Mouse (Mus musculus): ENCODE data around the gene Wfdc13. TPM values are rescaled to one million over a fixed set of nuclear protein-coding genes. Genes with fewer than 3 reads are reported as not detected.
"Not testable (repeated sequence)": the region's sequence is repeated elsewhere in the genome, so short reads cannot be mapped to it uniquely, and the experiment has no call there.

Wfdc13 gene
- polyA plus RNA-seq, 1 experiment from 2014 or later, result not detected

- ATAC-seq, result no peak
- Histone ChIP-seq H3K36me3 (ENCODE audit: control insufficient read depth, insufficient read depth) (no peaks in the 10 kb centered on the region), H3K27me3 (replicated peaks; ENCODE audit: control insufficient read depth, insufficient read depth, low read length) (no peaks in the 10 kb centered on the region), H3K27ac (ENCODE audit: low read length) (no peak overlapping the region), H3K4me3 (replicated peaks; ENCODE audit: low read length) (no peak overlapping the region), H3K4me1 (replicated peaks; ENCODE audit: control insufficient read depth, insufficient read depth, low read length) (no peaks in the 10 kb centered on the region), H3K9me3 (ENCODE audit: control insufficient read depth, low read length) (no peaks in the 10 kb centered on the region), H3K9ac (replicated peaks; ENCODE audit: low read depth, low read length) (no peak overlapping the region), H3K4me2 (ENCODE audit: low read length) (no peak overlapping the region)
- WGBS, result 86% methylated on average over 5 of the region's 5 CpGs
Observed at GRCm38 (mm10) chr2:164704235-164704634, 19.3 kb downstream of the Wfdc13 start.

GRCm38 (mm10) chr2:164705328-164705727, 20.4 kb downstream of the Wfdc13 start:
- Histone ChIP-seq H3K9ac (replicated peaks; ENCODE audit: low read depth, low read length) (no peak overlapping the region), H3K9me3 (ENCODE audit: control insufficient read depth, low read length) (no peaks in the 10 kb centered on the region), H3K27me3 (replicated peaks; ENCODE audit: control insufficient read depth, insufficient read depth, low read length) (no peaks in the 10 kb centered on the region), H3K4me2 (ENCODE audit: low read length) (no peak overlapping the region), H3K36me3 (ENCODE audit: control insufficient read depth, insufficient read depth) (no peaks in the 10 kb centered on the region), H3K4me3 (replicated peaks; ENCODE audit: low read length) (no peak overlapping the region), H3K27ac (ENCODE audit: low read length) (no peak overlapping the region), H3K4me1 (replicated peaks; ENCODE audit: control insufficient read depth, insufficient read depth, low read length) (no peaks in the 10 kb centered on the region)
- no peak for ATAC-seq
- WGBS, result 91% methylated on average over 6 of the region's 6 CpGs

- no peak overlapping the region for H3K9ac ChIP-seq (replicated peaks; ENCODE audit: low read depth, low read length)
- 89% methylated on average over 14 of the region's 14 CpGs for WGBS
- no peak for ATAC-seq
Observed at GRCm38 (mm10) chr2:164705991-164706390, 21.1 kb downstream of the Wfdc13 start.

GRCm38 (mm10) chr2:164715005-164715404, 30.1 kb downstream of the Wfdc13 start, which contains the start of gene Spint5:
Gene Spint5 (plus strand): TSS chr2:164715305.
- no peaks in the 10 kb centered on the region for H3K36me3 ChIP-seq (ENCODE audit: control insufficient read depth, insufficient read depth)
- no peaks in the 10 kb centered on the region for H3K4me1 ChIP-seq (replicated peaks; ENCODE audit: control insufficient read depth, insufficient read depth, low read length)
- no peak within 1 kb of the TSS for H3K9ac ChIP-seq (replicated peaks; ENCODE audit: low read depth, low read length)
- H3K4me2 ChIP-seq (ENCODE audit: low read length), result no peak within 1 kb of the TSS
- WGBS, result 74% methylated on average over 6 of the region's 6 CpGs
- H3K27ac ChIP-seq (ENCODE audit: low read length), result no peak within 1 kb of the TSS
- no peak within 1 kb of the TSS for H3K4me3 ChIP-seq (replicated peaks; ENCODE audit: low read length)
- no peaks in the 10 kb centered on the region for H3K9me3 ChIP-seq (ENCODE audit: control insufficient read depth, low read length)
- no peak for ATAC-seq
- H3K27me3 ChIP-seq (replicated peaks; ENCODE audit: control insufficient read depth, insufficient read depth, low read length), result no peaks in the 10 kb centered on the region

More at GRCm38 (mm10) chr2:164705991-164706390, 21.1 kb downstream of the Wfdc13 start:
- no peak overlapping the region for H3K27ac ChIP-seq (ENCODE audit: low read length)
- no peaks in the 10 kb centered on the region for H3K27me3 ChIP-seq (replicated peaks; ENCODE audit: control insufficient read depth, insufficient read depth, low read length)
- no peaks in the 10 kb centered on the region for H3K36me3 ChIP-seq (ENCODE audit: control insufficient read depth, insufficient read depth)
- no peaks in the 10 kb centered on the region for H3K4me1 ChIP-seq (replicated peaks; ENCODE audit: control insufficient read depth, insufficient read depth, low read length)
- H3K4me2 ChIP-seq (ENCODE audit: low read length), result no peak overlapping the region
- H3K4me3 ChIP-seq (replicated peaks; ENCODE audit: low read length), result no peak overlapping the region
- H3K9me3 ChIP-seq (ENCODE audit: control insufficient read depth, low read length), result no peaks in the 10 kb centered on the region

GRCm38 (mm10) chr2:164716194-164716786, 31.4 kb downstream of the Wfdc13 start:
- not testable (repeated sequence) for H3K4me1 ChIP-seq (replicated peaks; ENCODE audit: control insufficient read depth, insufficient read depth, low read length); ATAC-seq; H3K4me2 ChIP-seq (ENCODE audit: low read length); H3K27ac ChIP-seq (ENCODE audit: low read length); H3K4me3 ChIP-seq (replicated peaks; ENCODE audit: low read length); H3K9ac ChIP-seq (replicated peaks; ENCODE audit: low read depth, low read length); H3K36me3 ChIP-seq (ENCODE audit: control insufficient read depth, insufficient read depth); H3K27me3 ChIP-seq (replicated peaks; ENCODE audit: control insufficient read depth, insufficient read depth, low read length); H3K9me3 ChIP-seq (ENCODE audit: control insufficient read depth, low read length)
- 90% methylated on average over 18 of the region's 23 CpGs for WGBS

GRCm38 (mm10) chr2:164723276-164723675, 38.4 kb downstream of the Wfdc13 start:
- ATAC-seq, result no peak
- Histone ChIP-seq H3K36me3 (ENCODE audit: control insufficient read depth, insufficient read depth) (no peaks in the 10 kb centered on the region), H3K9me3 (ENCODE audit: control insufficient read depth, low read length) (no peaks in the 10 kb centered on the region), H3K4me1 (replicated peaks; ENCODE audit: control insufficient read depth, insufficient read depth, low read length) (no peaks in the 10 kb centered on the region), H3K4me3 (replicated peaks; ENCODE audit: low read length) (no peak overlapping the region), H3K9ac (replicated peaks; ENCODE audit: low read depth, low read length) (no peak overlapping the region), H3K4me2 (ENCODE audit: low read length) (no peak overlapping the region), H3K27ac (ENCODE audit: low read length) (no peak overlapping the region), H3K27me3 (replicated peaks; ENCODE audit: control insufficient read depth, insufficient read depth, low read length) (no peaks in the 10 kb centered on the region)
- WGBS, result 55% methylated on average over 4 of the region's 4 CpGs

GRCm38 (mm10) chr2:164725895-164726619, 41.1 kb downstream of the Wfdc13 start:
- WGBS, result 26% methylated on average over 6 of the region's 6 CpGs
- Histone ChIP-seq H3K4me1 (replicated peaks; ENCODE audit: control insufficient read depth, insufficient read depth, low read length) (no peaks in the 10 kb centered on the region), H3K4me2 (ENCODE audit: low read length) (no peak overlapping the region), H3K9me3 (ENCODE audit: control insufficient read depth, low read length) (no peaks in the 10 kb centered on the region), H3K9ac (replicated peaks; ENCODE audit: low read depth, low read length) (no peak overlapping the region), H3K36me3 (ENCODE audit: control insufficient read depth, insufficient read depth) (no peaks in the 10 kb centered on the region), H3K27me3 (replicated peaks; ENCODE audit: control insufficient read depth, insufficient read depth, low read length) (no peaks in the 10 kb centered on the region), H3K4me3 (replicated peaks; ENCODE audit: low read length) (no peak overlapping the region), H3K27ac (ENCODE audit: low read length) (no peak overlapping the region)
- no peak for ATAC-seq

GRCm38 (mm10) chr2:164731719-164732118, 46.8 kb downstream of the Wfdc13 start:
- H3K4me1 ChIP-seq (replicated peaks; ENCODE audit: control insufficient read depth, insufficient read depth, low read length), result no peaks in the 10 kb centered on the region
- no peaks in the 10 kb centered on the region for H3K27me3 ChIP-seq (replicated peaks; ENCODE audit: control insufficient read depth, insufficient read depth, low read length)
- no peaks in the 10 kb centered on the region for H3K36me3 ChIP-seq (ENCODE audit: control insufficient read depth, insufficient read depth)
- no peak for ATAC-seq
- H3K9me3 ChIP-seq (ENCODE audit: control insufficient read depth, low read length), result no peaks in the 10 kb centered on the region
- H3K9ac ChIP-seq (replicated peaks; ENCODE audit: low read depth, low read length), result no peak overlapping the region
- H3K27ac ChIP-seq (ENCODE audit: low read length), result no peak overlapping the region
- no peak overlapping the region for H3K4me2 ChIP-seq (ENCODE audit: low read length)
- H3K4me3 ChIP-seq (replicated peaks; ENCODE audit: low read length), result no peak overlapping the region
- 87% methylated on average over 5 of the region's 5 CpGs for WGBS

- Histone ChIP-seq H3K4me2 (ENCODE audit: low read length) (no peak overlapping the region), H3K9ac (replicated peaks; ENCODE audit: low read depth, low read length) (no peak overlapping the region), H3K4me1 (replicated peaks; ENCODE audit: control insufficient read depth, insufficient read depth, low read length) (no peaks in the 10 kb centered on the region), H3K36me3 (ENCODE audit: control insufficient read depth, insufficient read depth) (no peaks in the 10 kb centered on the region), H3K4me3 (replicated peaks; ENCODE audit: low read length) (no peak overlapping the region), H3K9me3 (ENCODE audit: control insufficient read depth, low read length) (no peaks in the 10 kb centered on the region), H3K27ac (ENCODE audit: low read length) (no peak overlapping the region), H3K27me3 (replicated peaks; ENCODE audit: control insufficient read depth, insufficient read depth, low read length) (no peaks in the 10 kb centered on the region)
- WGBS, result 87% methylated on average over 2 of the region's 2 CpGs
- no peak for ATAC-seq
Observed at GRCm38 (mm10) chr2:164733259-164733658, 48.4 kb downstream of the Wfdc13 start.

Measured in forebrain, embryonic 16.5 days (tissue).